Mouse (Mus musculus) ES-Bruce4 (cell line): Measurements from ENCODE around the gene Cacna2d3.

Source experiments
- CTCF ChIP-seq: IDR thresholded peaks from one replicate; pipeline ENCODE4 v1.8.1; 2011; ENCODE audit warnings: low read depth, low read length
- EP300 ChIP-seq: IDR thresholded peaks from 2 replicates; pipeline ENCODE4 v1.6.1; 2011; ENCODE audit warnings: low read depth, low read length; ENCODE audit not compliant: insufficient read depth
- POLR2A ChIP-seq: IDR thresholded peaks from one replicate; pipeline ENCODE4 v1.8.1; 2011; ENCODE audit warnings: low read length; ENCODE audit not compliant: insufficient read depth

DNA sequence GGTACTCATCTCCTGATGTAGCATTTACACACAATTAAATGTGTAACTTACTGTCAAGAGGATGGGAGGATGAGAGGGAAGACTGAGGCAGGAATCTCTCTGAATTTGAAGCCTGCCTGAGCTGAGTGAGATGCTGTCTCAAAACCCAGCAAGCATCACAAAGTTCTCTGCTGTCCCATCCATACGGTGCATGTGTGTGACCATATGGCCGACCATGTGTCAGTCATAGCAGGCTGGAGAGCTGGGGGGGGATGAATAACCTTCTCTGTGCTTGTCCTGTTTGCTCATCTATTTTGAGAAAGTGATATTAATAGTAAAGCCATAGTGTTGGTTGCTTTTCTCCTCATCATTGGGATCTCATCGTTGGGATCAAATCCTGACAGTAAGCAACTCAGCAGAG lies 708.5 kb downstream of the Cacna2d3 start:
- no peak for TF ChIP-seq CTCF
- no peak for TF ChIP-seq POLR2A
- TF ChIP-seq EP300 = no peak
